Mouse (Mus musculus) cerebellum, postnatal 25 days (tissue): Measurements from ENCODE around the gene AW549877.

Experiments used
- DNase-seq, 2 experiments: peaks; one replicate each; pipeline ENCODE4 v3.0.0; 2021; ENCODE audit warnings: mixed read lengths in 2 of 2

AW549877 gene

GRCm38 (mm10) chr15:3995448-3996266, at the start of gene AW549877:
Gene AW549877, minus strand, starts transcription at chr15:3995744.
- DNase-seq: peak; percentile 98 to 99

GRCm38 (mm10) chr15:4043032-4043471, 47.5 kb upstream of the AW549877 start:
- no peak for DNase-seq

GRCm38 (mm10) chr15:4042423-4042822, 46.9 kb upstream of the AW549877 start:
- no peak for DNase-seq

- no peak for DNase-seq
These were observed 37.8 kb upstream of the AW549877 start for GRCm38 (mm10) chr15:4033168-4034004.

GRCm38 (mm10) chr15:4028960-4029359, 33.4 kb upstream of the AW549877 start:
- peak; percentile 26 to 59 for DNase-seq

- no peak for DNase-seq
These were observed 32.8 kb upstream of the AW549877 start for GRCm38 (mm10) chr15:4028411-4028700.

- DNase-seq: no peak
These were observed 32.3 kb upstream of the AW549877 start for GRCm38 (mm10) chr15:4027671-4028410.

GRCm38 (mm10) chr15:4026831-4027584, 31.5 kb upstream of the AW549877 start:
- peak; percentile 90 to 91 for DNase-seq

GRCm38 (mm10) chr15:4026231-4026773, 30.8 kb upstream of the AW549877 start, which contains the start of gene Oxct1:
Gene Oxct1, plus strand, starts transcription at chr15:4026383.
- peak; percentile 94 to 95 for DNase-seq

- no peak for DNase-seq
These were observed 30.0 kb upstream of the AW549877 start for GRCm38 (mm10) chr15:4025508-4025904.

- no peak for DNase-seq
These were observed 29.4 kb upstream of the AW549877 start for GRCm38 (mm10) chr15:4024726-4025507.

GRCm38 (mm10) chr15:4023747-4024146, 28.2 kb upstream of the AW549877 start:
- no peak for DNase-seq

GRCm38 (mm10) chr15:4020711-4021110, 25.2 kb upstream of the AW549877 start:
- no peak for DNase-seq

- no peak for DNase-seq
These were observed 18.3 kb upstream of the AW549877 start for GRCm38 (mm10) chr15:4013873-4014272.

GRCm38 (mm10) chr15:4000536-4000935, 5.0 kb upstream of the AW549877 start:
- DNase-seq: no peak

- no peak for DNase-seq
These were observed 3.6 kb upstream of the AW549877 start for GRCm38 (mm10) chr15:3999144-3999543.

- no peak for DNase-seq
These were observed 895 bp upstream of the AW549877 start for GRCm38 (mm10) chr15:3996267-3997010.

GRCm38 (mm10) chr15:3994852-3995447, 594 bp downstream of the AW549877 start:
- no peak for DNase-seq

GRCm38 (mm10) chr15:3987981-3988380, 7.6 kb downstream of the AW549877 start:
- DNase-seq: peak in 1 of 2 experiments; percentile 47

- no peak for DNase-seq
These were observed 10.7 kb downstream of the AW549877 start for GRCm38 (mm10) chr15:3984876-3985275.
